ENCODE assay signal across 9 mouse cellular contexts in genomic region chr6:136793831-136794525, GRCm38 (mm10). TPM values are rescaled to one million over a fixed set of nuclear protein-coding genes. Genes with fewer than 3 reads are reported as not detected.
A peak's percentile ranks its signal among the peaks of the same experiment; 100 is the strongest.
DNase-seq lines count a peak whose midpoint lies in the region; ATAC-seq lines count a peak whose summit lies in the region.
"Had no signal": no experiment of that assay in that cellular context is flagged by ENCODE, and none has a peak within 500 bp of the region (broad histone marks: within the 10 kb centered on the region; RNA-seq: fewer than 3 reads in every experiment).

No protein-coding gene starts in this region.

- WGBS in heart, embryonic 11.5 days (ENCODE audit: insufficient replicate concordance) = 1% methylated on average over 24 of the region's 24 CpGs
- WGBS in hindbrain, embryonic 16.5 days = under 1% methylated on average over 21 of the region's 24 CpGs
- WGBS in midbrain, embryonic 15.5 days = under 1% methylated on average over 22 of the region's 24 CpGs

- H3K9ac ChIP-seq in heart, embryonic 11.5 days (ENCODE audit: low read depth, low read length) = peak overlapping the region; percentile 62
- peak overlapping the region; percentile 6; the same call in 1 of the 2 replicates for H3K9ac ChIP-seq in hindbrain, embryonic 16.5 days (ENCODE audit: low read depth, low read length)
- peak overlapping the region; percentile 10; the same call in 1 of the 2 replicates for H3K9ac ChIP-seq in midbrain, embryonic 15.5 days

- peak overlapping the region; percentile 45 for H3K4me3 ChIP-seq in heart, embryonic 11.5 days (ENCODE audit: low read depth, low read length)
- peak overlapping the region; percentile 32 for H3K4me3 ChIP-seq in hindbrain, embryonic 16.5 days (ENCODE audit: low read length)
- H3K4me3 ChIP-seq in midbrain, embryonic 15.5 days = peak overlapping the region; percentile 30

- no peak overlapping the region for H3K27ac ChIP-seq in heart, embryonic 11.5 days (ENCODE audit: low read depth, low read length)
- H3K27ac ChIP-seq in hindbrain, embryonic 16.5 days (ENCODE audit: low read depth, low read length) = no peak overlapping the region
- no peak overlapping the region for H3K27ac ChIP-seq in midbrain, embryonic 15.5 days

- no peak for ATAC-seq in heart, embryonic 11.5 days (replicated peaks; ENCODE audit: insufficient number of reproducible peaks, low FRiP score, low TSS enrichment)
- ATAC-seq in hindbrain, embryonic 16.5 days = peak; percentile 48; the same call in 1 of the 2 replicates
- ATAC-seq in midbrain, embryonic 15.5 days (replicated peaks) = no peak
- ATAC-seq in activated CD4-positive, CD25-positive, alpha-beta regulatory T cell, adult 4 months = no peak

- intact Hi-C loops in heart, postnatal 36 days (cut with DNase I) = no loop called here

- H3K27me3 ChIP-seq in heart, embryonic 11.5 days (ENCODE audit: control insufficient read depth, insufficient read depth, low read length) = no peaks in the 10 kb centered on the region
- no peaks in the 10 kb centered on the region for H3K27me3 ChIP-seq in hindbrain, embryonic 16.5 days (replicated peaks; ENCODE audit: control insufficient read depth, insufficient read depth, low read length)
- no peaks in the 10 kb centered on the region; the same call in 1 of the 2 replicates for H3K27me3 ChIP-seq in midbrain, embryonic 15.5 days (replicated peaks)

- DNase-seq in heart, postnatal 36 days = no peak
- peak; percentile 42 for DNase-seq in embryo, embryonic 10.5 days (ENCODE audit: low spot score)
- no peak for DNase-seq in kidney, postnatal 14 days
- DNase-seq in adrenal gland, adult 2 months = no peak
- DNase-seq: cerebellum, postnatal 14 days had no signal

- no peaks in the 10 kb centered on the region for H3K4me1 ChIP-seq in heart, embryonic 11.5 days (ENCODE audit: control insufficient read depth, insufficient read depth, low read length)
- H3K4me1 ChIP-seq in hindbrain, embryonic 16.5 days (ENCODE audit: control insufficient read depth, insufficient read depth, low read depth, low read length) = peaks cover 9% of the 10 kb centered on the region
- peaks cover 11% of the 10 kb centered on the region for H3K4me1 ChIP-seq in midbrain, embryonic 15.5 days

- H3K36me3 ChIP-seq in heart, embryonic 11.5 days (ENCODE audit: control insufficient read depth, insufficient read depth, low read length) = no peaks in the 10 kb centered on the region
- H3K36me3 ChIP-seq in hindbrain, embryonic 16.5 days (ENCODE audit: control insufficient read depth, insufficient read depth, low read length) = no peaks in the 10 kb centered on the region
- H3K36me3 ChIP-seq in midbrain, embryonic 15.5 days (replicated peaks) = no peaks in the 10 kb centered on the region

- no peaks in the 10 kb centered on the region for H3K9me3 ChIP-seq in heart, embryonic 11.5 days (replicated peaks; ENCODE audit: control insufficient read depth, low read length)
- H3K9me3 ChIP-seq in hindbrain, embryonic 16.5 days (ENCODE audit: control insufficient read depth, low read length) = no peaks in the 10 kb centered on the region
- no peaks in the 10 kb centered on the region for H3K9me3 ChIP-seq in midbrain, embryonic 15.5 days

- H3K4me2 ChIP-seq in heart, embryonic 11.5 days = peak overlapping the region; percentile 82
- H3K4me2 ChIP-seq in hindbrain, embryonic 16.5 days (ENCODE audit: low read length) = peak overlapping the region; percentile 69
- H3K4me2 ChIP-seq in midbrain, embryonic 15.5 days = peak overlapping the region; percentile 60

RNA-seq across cellular contexts. Expression of gene Hist4h4, which starts 10.2 kb away (rescaled TPM):
- 0.17 and 0.51 TPM in 2 replicates for polyA plus RNA-seq in heart, embryonic 11.5 days (2014; fragmentation: Nextera tagmentation; extraction: Ambion mirVana)
- 1 to 10 TPM; 8.2 to 8.5 TPM for total RNA-seq in heart, postnatal 36 days (2021)
- polyA plus RNA-seq in hindbrain, embryonic 16.5 days (2015; fragmentation: Nextera tagmentation; extraction: Ambion mirVana) = 0.35 and 0.54 TPM in 2 replicates
- polyA plus RNA-seq in midbrain, embryonic 15.5 days (2015; fragmentation: Nextera tagmentation; extraction: Ambion mirVana) = 0.77 and 0.87 TPM in 2 replicates
- polyA plus RNA-seq in activated CD4-positive, CD25-positive, alpha-beta regulatory T cell, adult 4 months (2017; shearing (Covaris generic)) = 1 to 10 TPM in 1 of 2 experiments, under 1 TPM in 1; 0.96 to 1.2 TPM
- total RNA-seq in adrenal gland, adult 2 months (2021) = 10 to 100 TPM in 1 of 2 experiments, 1 to 10 TPM in 1; 6.3 to 11.6 TPM
- 0.25 and 0.34 TPM in 2 replicates for polyA plus RNA-seq in adrenal gland, adult 2 months (2012; rRNA removed)

RNA-seq across cellular contexts. Expression of gene Gucy2c, which starts 12.4 kb away (rescaled TPM):
- polyA plus RNA-seq in heart, embryonic 11.5 days (2014; fragmentation: Nextera tagmentation; extraction: Ambion mirVana) = 0.11 TPM in 1 of 2 replicates, not detected in the other
- not detected for total RNA-seq in heart, postnatal 36 days (2021)
- 0.10 and 0.19 TPM in 2 replicates for polyA plus RNA-seq in hindbrain, embryonic 16.5 days (2015; fragmentation: Nextera tagmentation; extraction: Ambion mirVana)
- polyA plus RNA-seq in midbrain, embryonic 15.5 days (2015; fragmentation: Nextera tagmentation; extraction: Ambion mirVana) = 0.97 and 1.6 TPM in 2 replicates
- polyA plus RNA-seq in activated CD4-positive, CD25-positive, alpha-beta regulatory T cell, adult 4 months (2017; shearing (Covaris generic)) = not detected
- total RNA-seq in adrenal gland, adult 2 months (2021) = not detected
- polyA plus RNA-seq in adrenal gland, adult 2 months (2012; rRNA removed) = not detected in 2 replicates

RNA-seq across cellular contexts. Expression of gene H2afj, which starts 14.1 kb away (rescaled TPM):
- polyA plus RNA-seq in heart, embryonic 11.5 days (2014; fragmentation: Nextera tagmentation; extraction: Ambion mirVana) = 81.7 and 91.1 TPM in 2 replicates
- 10 to 100 TPM; 29.9 to 30.9 TPM for total RNA-seq in heart, postnatal 36 days (2021)
- polyA plus RNA-seq in hindbrain, embryonic 16.5 days (2015; fragmentation: Nextera tagmentation; extraction: Ambion mirVana) = 101 and 104 TPM in 2 replicates
- 98.3 and 103 TPM in 2 replicates for polyA plus RNA-seq in midbrain, embryonic 15.5 days (2015; fragmentation: Nextera tagmentation; extraction: Ambion mirVana)
- 100 to 1,000 TPM; 139 to 147 TPM for polyA plus RNA-seq in activated CD4-positive, CD25-positive, alpha-beta regulatory T cell, adult 4 months (2017; shearing (Covaris generic))
- total RNA-seq in adrenal gland, adult 2 months (2021) = 100 to 1,000 TPM; 168 to 169 TPM
- 593 and 681 TPM in 2 replicates for polyA plus RNA-seq in adrenal gland, adult 2 months (2012; rRNA removed)

RNA-seq across cellular contexts. Expression of gene BC049715, which starts 33.4 kb away (rescaled TPM):
- 1.6 and 2.1 TPM in 2 replicates for polyA plus RNA-seq in heart, embryonic 11.5 days (2014; fragmentation: Nextera tagmentation; extraction: Ambion mirVana)
- total RNA-seq in heart, postnatal 36 days (2021) = under 1 TPM; 0.27 to 0.36 TPM
- polyA plus RNA-seq in hindbrain, embryonic 16.5 days (2015; fragmentation: Nextera tagmentation; extraction: Ambion mirVana) = 1.0 and 1.3 TPM in 2 replicates
- 1.5 and 1.8 TPM in 2 replicates for polyA plus RNA-seq in midbrain, embryonic 15.5 days (2015; fragmentation: Nextera tagmentation; extraction: Ambion mirVana)
- polyA plus RNA-seq in activated CD4-positive, CD25-positive, alpha-beta regulatory T cell, adult 4 months (2017; shearing (Covaris generic)) = under 1 TPM; 0.48 to 0.60 TPM
- 1 to 10 TPM in 1 of 2 experiments, under 1 TPM in 1; 0.41 to 1.1 TPM for total RNA-seq in adrenal gland, adult 2 months (2021)
- polyA plus RNA-seq in adrenal gland, adult 2 months (2012; rRNA removed) = 0.21 and 0.71 TPM in 2 replicates

RNA-seq across cellular contexts. Expression of gene Wbp11, which starts 34.1 kb away (rescaled TPM):
- polyA plus RNA-seq in heart, embryonic 11.5 days (2014; fragmentation: Nextera tagmentation; extraction: Ambion mirVana) = 93.5 and 107 TPM in 2 replicates
- 10 to 100 TPM; 63.3 to 64.1 TPM for total RNA-seq in heart, postnatal 36 days (2021)
- 65.6 and 78.1 TPM in 2 replicates for polyA plus RNA-seq in hindbrain, embryonic 16.5 days (2015; fragmentation: Nextera tagmentation; extraction: Ambion mirVana)
- 74.2 and 79.3 TPM in 2 replicates for polyA plus RNA-seq in midbrain, embryonic 15.5 days (2015; fragmentation: Nextera tagmentation; extraction: Ambion mirVana)
- polyA plus RNA-seq in activated CD4-positive, CD25-positive, alpha-beta regulatory T cell, adult 4 months (2017; shearing (Covaris generic)) = 10 to 100 TPM; 57.8 to 58.8 TPM
- total RNA-seq in adrenal gland, adult 2 months (2021) = 10 to 100 TPM; 72.6 to 79.2 TPM
- polyA plus RNA-seq in adrenal gland, adult 2 months (2012; rRNA removed) = 47.4 and 55.0 TPM in 2 replicates

Comparison
In these comparisons a context has a peak if more than half of its experiments do, and no peak if none do; other contexts are left out.
1. H3K9ac ChIP-seq: peak in every context shown above with its lines; median percentile 62 in heart, embryonic 11.5 days; 10 in midbrain, embryonic 15.5 days; 6 in hindbrain, embryonic 16.5 days.